Mouse (Mus musculus) erythroid progenitor cell, adult 5-6 weeks (primary cell): ENCODE data around the gene Il17a. TPM values are rescaled to one million over a fixed set of nuclear protein-coding genes. Genes with fewer than 3 reads are reported as not detected.

ENCODE experiments used
- total RNA-seq, 2 experiments: library from RNA; stranded (forward) in 1 of 2; stranded (reverse) in 1 of 2; fragments of 150-400 nt in 1 of 2; fragments of 186-747, 209-891 nt in 1 of 2; gene quantifications; 2 replicates each; pipeline versions ENCODE4 v1.2.3 to v1.2.4; 2015 to 2017; ENCODE audit warnings: low replicate concordance in 2 of 2

The Il17a gene
- total RNA-seq, 2 experiments from 2014 or later, result not detected

Other genes with a start within 250 kb of the Il17a start
- not detected in 2 replicates for gene Pkhd1, start 112.8 kb upstream of the Il17a start, total RNA-seq (2015; ENCODE audit: low replicate concordance)
- gene Pkhd1, start 112.8 kb upstream of the Il17a start, total RNA-seq (2017; ENCODE audit: low replicate concordance), result not detected in 2 replicates
- gene Il17f, start 59.7 kb downstream of the Il17a start, total RNA-seq (2015; ENCODE audit: low replicate concordance), result 1.8 TPM in 1 of 2 replicates, not detected in the other
- gene Il17f, start 59.7 kb downstream of the Il17a start, total RNA-seq (2017; ENCODE audit: low replicate concordance), result not detected in 2 replicates
- gene Mcm3, start 89.4 kb downstream of the Il17a start, total RNA-seq (2015; ENCODE audit: low replicate concordance), result 307 and 341 TPM in 2 replicates
- 111 and 128 TPM in 2 replicates for gene Mcm3, start 89.4 kb downstream of the Il17a start, total RNA-seq (2017; ENCODE audit: low replicate concordance)
- 0.42 TPM in 1 of 2 replicates, not detected in the other for gene Paqr8, start 159.7 kb downstream of the Il17a start, total RNA-seq (2015; ENCODE audit: low replicate concordance)
- not detected in 2 replicates for gene Paqr8, start 159.7 kb downstream of the Il17a start, total RNA-seq (2017; ENCODE audit: low replicate concordance)
- not detected in 2 replicates for gene Efhc1, start 220.7 kb downstream of the Il17a start, total RNA-seq (2015; ENCODE audit: low replicate concordance)
- not detected in 2 replicates for gene Efhc1, start 220.7 kb downstream of the Il17a start, total RNA-seq (2017; ENCODE audit: low replicate concordance)